Mouse (Mus musculus) heart, embryonic 15.5 days (tissue): ENCODE measurements around the gene AI597479. TPM values are rescaled to one million over a fixed set of nuclear protein-coding genes. Genes with fewer than 3 reads are reported as not detected.

Experiments used
- ATAC-seq: fragments of 200-750 bp; cut with Nextera tagmentation; replicated peaks from 2 replicates; pipeline ENCODE4 v1.8.0; 2017; ENCODE audit warnings: low read depth, moderate TSS enrichment; ENCODE audit not compliant: insufficient number of reproducible peaks, insufficient read depth, low FRiP score
- H3K27ac ChIP-seq: fragments of 300-500 bp; sonication (generic); 2 replicates; pipeline ENCODE4 v1.5.1; 2015; ENCODE audit warnings: mild to moderate bottlenecking, inconsistent platforms
- H3K27me3 ChIP-seq: fragments of 300-500 bp; sonication (generic); 2 replicates; pipeline ENCODE4 v1.6.1; 2015; ENCODE audit warnings: inconsistent platforms
- H3K36me3 ChIP-seq: fragments of 300-500 bp; sonication (generic); 2 replicates; pipeline ENCODE4 v1.6.1; 2015; ENCODE audit warnings: mild to moderate bottlenecking, inconsistent platforms
- H3K4me1 ChIP-seq: fragments of 300-500 bp; sonication (generic); replicated peaks from 2 replicates; pipeline ENCODE4 v1.6.1; 2015; ENCODE audit warnings: inconsistent platforms
- H3K4me2 ChIP-seq: fragments of 300-500 bp; sonication (generic); 2 replicates; pipeline ENCODE4 v1.6.1; 2015; ENCODE audit warnings: inconsistent platforms, mild to moderate bottlenecking, moderate library complexity
- H3K4me3 ChIP-seq: fragments of 300-500 bp; sonication (generic); 2 replicates; pipeline ENCODE4 v1.5.1; 2015; ENCODE audit warnings: mild to moderate bottlenecking, inconsistent platforms
- H3K9ac ChIP-seq: fragments of 300-500 bp; sonication (generic); 2 replicates; pipeline ENCODE4 v1.6.1; 2015; ENCODE audit warnings: mild to moderate bottlenecking, inconsistent platforms
- H3K9me3 ChIP-seq: fragments of 300-500 bp; sonication (generic); replicated peaks from 2 replicates; pipeline ENCODE4 v1.6.1; 2016; ENCODE audit warnings: inconsistent platforms
- WGBS: fragments of 180-500 bp; shearing (Covaris S2); methylation state at CpG from one replicate; pipeline ENCODE4 v1.1.7; 2015; ENCODE audit warnings: mixed read lengths; 5-methylcytosine and 5-hydroxymethylcytosine counted together
- polyA plus RNA-seq: library from polyadenylated mRNA; unstranded; fragments of >200 nt; fragmentation: Nextera tagmentation; extraction: Ambion mirVana; gene quantifications from 2 replicates; pipeline ENCODE4 v1.2.1, GENCODE M21; 2015

AI597479 gene
- polyA plus RNA-seq, 1 experiment from 2014 or later = 20.0 TPM

- ATAC-seq = no peak
- Histone ChIP-seq H3K4me2 (no peak overlapping the region), H3K4me3 (no peak overlapping the region), H3K27ac (no peak overlapping the region), H3K9me3 (no peaks in the 10 kb centered on the region), H3K4me1 (peaks cover 15% of the 10 kb centered on the region), H3K36me3 (no peaks in the 10 kb centered on the region), H3K27me3 (no peaks in the 10 kb centered on the region), H3K9ac (no peak overlapping the region)
- WGBS = 84% methylated on average over 1 of the region's 1 CpGs
Observed at GRCm38 (mm10) chr1:43090418-43090817, 8.1 kb upstream of the AI597479 start.

DNA sequence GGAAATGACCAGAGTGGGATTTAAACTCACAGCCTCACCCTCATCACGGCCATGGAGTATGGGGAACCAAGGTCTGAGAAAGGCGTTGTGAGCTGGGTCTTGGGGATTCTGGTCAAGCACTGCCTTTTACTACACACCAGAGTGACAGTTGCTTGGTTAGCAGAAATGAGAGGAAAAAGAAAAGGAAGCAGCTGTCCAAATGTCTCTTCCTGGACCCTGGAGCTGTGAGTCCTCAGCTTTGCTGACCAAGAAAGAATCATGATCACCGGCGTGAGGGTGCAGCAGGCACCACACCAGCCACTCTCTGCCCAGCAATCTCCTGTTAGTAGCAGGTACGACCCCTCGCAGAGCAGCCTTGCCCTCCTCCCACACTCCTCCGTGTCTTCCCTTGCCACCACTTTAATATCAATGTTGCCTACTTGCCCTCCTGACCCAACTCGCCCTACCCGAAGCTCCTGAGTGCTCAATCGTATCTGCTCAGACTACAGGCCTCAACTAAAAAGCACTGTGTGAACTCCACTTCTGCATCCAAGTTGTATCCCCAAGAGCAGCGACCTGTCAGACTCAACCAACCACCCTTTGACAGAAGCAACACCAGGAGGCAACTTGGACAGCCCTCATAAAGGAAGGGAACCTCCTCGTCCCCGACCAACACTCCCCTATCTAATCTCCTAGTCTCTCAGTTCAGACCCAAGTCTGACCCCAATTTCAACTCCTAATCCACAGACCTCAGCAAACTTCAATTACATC is 7.0 kb upstream of the AI597479 start:
- H3K4me1 ChIP-seq = peaks cover 15% of the 10 kb centered on the region
- no peaks in the 10 kb centered on the region for H3K9me3 ChIP-seq
- peak overlapping the region; percentile 71 for H3K4me3 ChIP-seq
- H3K27me3 ChIP-seq = no peaks in the 10 kb centered on the region
- H3K27ac ChIP-seq = peak overlapping the region; percentile 80; the same call in 1 of the 2 replicates
- H3K36me3 ChIP-seq = 0 out of 2 replicates have a peak, but pooled peaks cover 4% of the 10 kb centered on the region
- ATAC-seq = no peak
- peak overlapping the region; percentile 96 for H3K9ac ChIP-seq
- WGBS = 33% methylated on average over 13 of the region's 13 CpGs
- peak overlapping the region; percentile 84 for H3K4me2 ChIP-seq

DNA sequence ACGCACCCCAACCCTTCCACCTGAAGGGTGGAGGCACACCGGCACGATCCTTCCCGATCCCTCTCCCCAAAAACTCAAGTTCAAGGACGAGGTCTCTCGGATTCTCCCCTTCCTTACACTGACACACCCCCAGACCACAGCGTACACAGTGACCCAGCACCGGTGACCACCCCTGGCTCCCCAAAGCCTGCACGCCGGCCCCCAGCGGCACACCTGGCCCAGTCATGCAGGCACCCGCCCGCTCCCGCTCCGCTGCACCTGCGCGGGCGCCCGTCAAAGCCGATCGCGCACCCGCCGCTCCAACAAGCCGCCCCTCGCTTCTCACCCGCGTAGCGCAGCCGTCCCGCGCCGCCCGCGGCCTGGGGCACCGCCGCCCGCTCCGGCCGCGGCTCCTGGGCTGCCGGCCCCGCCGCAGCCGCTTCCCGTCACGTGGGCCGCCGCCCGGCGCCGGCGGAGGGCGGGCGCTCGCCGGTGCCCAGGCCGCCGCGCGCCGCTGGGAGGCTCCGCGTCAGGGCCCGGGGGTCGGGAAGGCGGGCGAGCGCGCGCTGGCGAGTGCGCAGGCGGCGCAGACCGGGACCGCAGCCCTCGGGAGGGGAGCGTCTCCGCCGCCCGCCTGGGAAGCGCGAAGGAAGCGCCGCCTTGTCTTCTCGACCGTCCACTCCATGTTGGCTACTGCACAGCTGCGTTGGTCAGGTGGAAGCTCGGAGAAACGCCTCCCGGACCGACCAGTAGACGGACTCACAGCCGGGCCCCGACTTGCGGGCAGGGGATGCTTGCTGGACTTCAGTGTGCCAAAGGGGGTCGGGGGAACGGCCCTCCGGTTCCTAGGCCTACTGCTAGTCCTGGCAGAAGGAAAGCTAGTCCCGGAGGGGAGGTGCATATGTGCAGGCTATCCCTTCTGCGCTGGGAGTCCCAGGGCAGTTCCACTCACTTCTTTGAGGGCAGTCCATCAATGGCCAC is 6.2 kb upstream of the AI597479 start:
- Histone ChIP-seq H3K4me2 (peak overlapping the region; percentile 84), H3K27ac (peak overlapping the region; percentile 80), H3K9ac (peak overlapping the region; percentile 96), H3K36me3 (0 out of 2 replicates have a peak, but pooled peaks cover 4% of the 10 kb centered on the region), H3K4me3 (peak overlapping the region; percentile 71), H3K4me1 (peaks cover 18% of the 10 kb centered on the region), H3K9me3 (no peaks in the 10 kb centered on the region), H3K27me3 (no peaks in the 10 kb centered on the region)
- ATAC-seq = peak; percentile 88
- under 1% methylated on average over 81 of the region's 102 CpGs for WGBS

- Histone ChIP-seq H3K9me3 (no peaks in the 10 kb centered on the region), H3K27me3 (no peaks in the 10 kb centered on the region), H3K4me3 (no peak overlapping the region), H3K27ac (no peak overlapping the region), H3K9ac (no peak overlapping the region), H3K36me3 (0 out of 2 replicates have a peak, but pooled peaks cover 4% of the 10 kb centered on the region), H3K4me1 (peaks cover 21% of the 10 kb centered on the region), H3K4me2 (no peak overlapping the region)
- no peak for ATAC-seq
- 92% methylated on average over 2 of the region's 2 CpGs for WGBS
Observed at GRCm38 (mm10) chr1:43094206-43094605, 4.3 kb upstream of the AI597479 start.

DNA sequence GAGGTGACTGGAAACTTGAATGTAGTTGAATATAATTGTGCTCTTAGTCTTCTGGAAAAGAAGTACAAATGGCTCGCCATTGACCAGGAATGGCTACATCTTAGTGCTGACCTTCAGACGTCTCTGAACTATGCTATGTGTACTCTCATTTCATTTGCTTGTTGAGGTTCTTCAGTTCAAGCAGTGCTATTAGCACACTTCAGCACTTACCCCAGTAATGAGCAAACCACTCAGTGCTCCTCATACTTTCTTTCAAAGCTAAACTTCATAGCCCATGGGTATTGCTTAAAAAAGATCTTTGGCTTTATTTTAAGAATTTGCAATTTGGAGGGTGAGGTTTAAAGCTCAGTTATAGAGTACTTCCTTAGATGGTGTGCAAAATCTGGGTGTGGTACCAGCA is 10.2 kb downstream of the AI597479 start:
- Histone ChIP-seq H3K27me3 (no peaks in the 10 kb centered on the region), H3K4me1 (no peaks in the 10 kb centered on the region), H3K4me2 (no peak overlapping the region), H3K27ac (no peak overlapping the region), H3K9ac (no peak overlapping the region), H3K4me3 (no peak overlapping the region), H3K36me3 (peaks cover 36% of the 10 kb centered on the region), H3K9me3 (no peaks in the 10 kb centered on the region)
- no peak for ATAC-seq
- WGBS = 66% methylated on average over 2 of the region's 2 CpGs

DNA sequence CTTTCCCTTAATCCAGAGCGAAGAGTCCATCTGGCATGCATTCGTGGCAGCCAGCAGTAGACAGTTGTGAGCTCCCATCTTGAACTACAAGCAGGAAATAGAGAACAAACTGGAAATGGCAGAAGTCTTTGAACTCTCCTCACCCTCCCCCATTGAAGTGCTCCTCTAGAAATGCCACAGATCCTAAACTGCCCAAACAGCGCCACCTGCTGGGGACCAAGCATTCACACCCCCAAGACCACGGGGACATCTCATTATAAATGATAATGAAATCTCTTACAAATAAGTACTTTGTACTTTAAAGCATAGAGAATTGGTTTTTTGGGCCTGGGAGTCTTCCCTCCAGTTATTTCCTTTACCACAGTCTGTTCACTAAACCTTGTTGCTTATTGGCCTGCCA is 12.0 kb downstream of the AI597479 start:
- Histone ChIP-seq H3K27ac (no peak overlapping the region), H3K27me3 (no peaks in the 10 kb centered on the region), H3K36me3 (peaks cover 37% of the 10 kb centered on the region), H3K4me2 (no peak overlapping the region), H3K9ac (no peak overlapping the region), H3K9me3 (no peaks in the 10 kb centered on the region), H3K4me3 (no peak overlapping the region), H3K4me1 (no peaks in the 10 kb centered on the region)
- 49% methylated on average over 4 of the region's 4 CpGs for whole genome bisulfite sequencing
- ATAC-seq = no peak

DNA sequence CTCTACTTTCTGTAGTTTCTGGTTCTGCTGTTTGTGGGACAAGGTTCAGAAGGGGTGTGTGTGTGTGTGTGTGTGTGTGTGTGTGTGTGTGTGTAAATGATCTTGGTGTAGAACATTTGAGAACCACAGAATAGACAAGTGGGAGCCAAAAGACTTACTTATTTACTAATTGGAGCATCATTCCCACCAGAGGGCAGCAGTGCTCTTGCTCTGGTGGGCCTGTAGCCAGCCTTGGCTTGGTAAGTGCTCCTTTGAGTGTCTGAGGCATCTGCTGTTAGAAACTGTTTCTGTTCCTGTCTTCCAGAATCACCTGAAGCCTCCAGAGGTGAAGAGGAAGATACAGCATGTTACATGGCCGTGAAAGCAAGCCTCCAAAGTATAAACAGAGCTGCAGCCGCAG is 14.4 kb downstream of the AI597479 start:
- no peak overlapping the region for H3K27ac ChIP-seq
- no peaks in the 10 kb centered on the region for H3K9me3 ChIP-seq
- H3K4me3 ChIP-seq = no peak overlapping the region
- no peak for ATAC-seq
- H3K4me1 ChIP-seq = no peaks in the 10 kb centered on the region
- 75% methylated on average over 2 of the region's 2 CpGs for WGBS
- H3K36me3 ChIP-seq = peaks cover 36% of the 10 kb centered on the region
- no peak overlapping the region for H3K4me2 ChIP-seq
- no peaks in the 10 kb centered on the region for H3K27me3 ChIP-seq
- no peak overlapping the region for H3K9ac ChIP-seq

GRCm38 (mm10) chr1:43117435-43117834 is 18.9 kb downstream of the AI597479 start:
- H3K4me1 ChIP-seq = no peaks in the 10 kb centered on the region
- no peaks in the 10 kb centered on the region for H3K27me3 ChIP-seq
- H3K36me3 ChIP-seq = peaks cover 50% of the 10 kb centered on the region
- H3K27ac ChIP-seq = no peak overlapping the region; the same call in 1 of the 2 replicates
- H3K4me3 ChIP-seq = no peak overlapping the region
- ATAC-seq = no peak
- no peak overlapping the region for H3K4me2 ChIP-seq
- WGBS = 82% methylated on average over 8 of the region's 8 CpGs
- no peaks in the 10 kb centered on the region for H3K9me3 ChIP-seq
- no peak overlapping the region for H3K9ac ChIP-seq

DNA sequence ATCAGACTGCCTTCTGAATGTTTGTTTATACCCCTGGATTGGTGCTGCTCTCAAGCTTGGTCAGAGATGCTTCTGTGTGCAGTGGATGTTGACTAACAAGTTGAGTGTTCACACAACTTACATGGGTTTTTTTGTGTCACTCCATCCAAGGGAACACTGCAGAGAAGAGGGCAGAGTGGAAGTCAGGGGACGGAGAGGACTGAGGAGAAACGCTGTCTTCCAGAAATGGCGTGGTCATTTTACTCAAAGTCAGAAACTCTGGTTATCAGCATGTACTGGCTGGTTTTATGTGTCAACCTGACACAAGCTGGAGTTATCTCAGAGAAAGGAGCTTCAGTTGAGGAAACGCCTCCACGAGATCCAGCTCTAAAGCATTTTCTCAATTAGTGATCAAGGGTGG is 22.4 kb downstream of the AI597479 start:
- Histone ChIP-seq H3K27ac (no peak overlapping the region), H3K4me2 (no peak overlapping the region), H3K36me3 (peaks cover 57% of the 10 kb centered on the region), H3K4me1 (peaks cover 8% of the 10 kb centered on the region), H3K9me3 (no peaks in the 10 kb centered on the region), H3K9ac (no peak overlapping the region), H3K27me3 (no peaks in the 10 kb centered on the region), H3K4me3 (no peak overlapping the region)
- no peak for ATAC-seq
- WGBS = 92% methylated on average over 5 of the region's 5 CpGs

- Histone ChIP-seq H3K27ac (no peak overlapping the region; the same call in 1 of the 2 replicates), H3K27me3 (no peaks in the 10 kb centered on the region)
- 89% methylated on average over 2 of the region's 2 CpGs for WGBS
Observed at GRCm38 (mm10) chr1:43122616-43123015, 24.1 kb downstream of the AI597479 start.

DNA sequence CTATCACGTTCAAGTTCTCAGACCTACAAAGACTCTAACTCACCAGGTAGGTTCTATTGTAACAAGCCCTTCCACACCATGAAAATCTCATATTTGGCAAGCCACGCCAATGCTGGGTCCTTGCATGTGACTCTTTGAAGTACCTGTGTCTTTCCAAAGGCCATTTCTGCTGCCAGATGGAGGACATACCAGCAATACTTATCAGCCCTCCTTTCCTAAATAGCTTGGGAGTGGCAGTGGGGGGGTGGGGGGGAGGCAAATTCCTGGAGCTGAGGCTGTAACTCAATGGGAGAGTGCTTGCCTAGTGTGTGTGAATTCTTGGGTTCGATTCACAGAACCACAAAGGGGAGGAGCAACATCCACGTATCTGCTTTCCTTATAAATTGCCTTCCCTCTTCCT is 26.2 kb downstream of the AI597479 start:
- no peak for ATAC-seq
- Histone ChIP-seq H3K4me1 (peaks cover 27% of the 10 kb centered on the region), H3K9me3 (no peaks in the 10 kb centered on the region), H3K4me3 (no peak overlapping the region), H3K36me3 (peaks cover 70% of the 10 kb centered on the region), H3K4me2 (no peak overlapping the region), H3K27me3 (no peaks in the 10 kb centered on the region), H3K9ac (no peak overlapping the region), H3K27ac (peak overlapping the region; percentile 52)
- whole genome bisulfite sequencing = 40% methylated on average over 4 of the region's 4 CpGs

More at GRCm38 (mm10) chr1:43122616-43123015, 24.1 kb downstream of the AI597479 start:
- Histone ChIP-seq H3K4me3 (no peak overlapping the region), H3K9ac (no peak overlapping the region), H3K4me1 (peaks cover 12% of the 10 kb centered on the region), H3K9me3 (no peaks in the 10 kb centered on the region), H3K36me3 (peaks cover 61% of the 10 kb centered on the region), H3K4me2 (no peak overlapping the region)
- no peak for ATAC-seq
